Mouse (Mus musculus) frontal cortex, postnatal 36 days (tissue): ENCODE measurements at regions not wholly inside any gene's neighbourhood (a gene's known extent, or its start where the extent isn't known, plus 50 kb on each side); places are given as distances from the start of the nearest gene placed in this dataset.

ENCODE experiments used
- DNase-seq, 2 experiments: peaks; one replicate each; pipeline ENCODE4 v3.0.0; 2022; ENCODE audit warnings: low spot score in 2 of 2

DNA sequence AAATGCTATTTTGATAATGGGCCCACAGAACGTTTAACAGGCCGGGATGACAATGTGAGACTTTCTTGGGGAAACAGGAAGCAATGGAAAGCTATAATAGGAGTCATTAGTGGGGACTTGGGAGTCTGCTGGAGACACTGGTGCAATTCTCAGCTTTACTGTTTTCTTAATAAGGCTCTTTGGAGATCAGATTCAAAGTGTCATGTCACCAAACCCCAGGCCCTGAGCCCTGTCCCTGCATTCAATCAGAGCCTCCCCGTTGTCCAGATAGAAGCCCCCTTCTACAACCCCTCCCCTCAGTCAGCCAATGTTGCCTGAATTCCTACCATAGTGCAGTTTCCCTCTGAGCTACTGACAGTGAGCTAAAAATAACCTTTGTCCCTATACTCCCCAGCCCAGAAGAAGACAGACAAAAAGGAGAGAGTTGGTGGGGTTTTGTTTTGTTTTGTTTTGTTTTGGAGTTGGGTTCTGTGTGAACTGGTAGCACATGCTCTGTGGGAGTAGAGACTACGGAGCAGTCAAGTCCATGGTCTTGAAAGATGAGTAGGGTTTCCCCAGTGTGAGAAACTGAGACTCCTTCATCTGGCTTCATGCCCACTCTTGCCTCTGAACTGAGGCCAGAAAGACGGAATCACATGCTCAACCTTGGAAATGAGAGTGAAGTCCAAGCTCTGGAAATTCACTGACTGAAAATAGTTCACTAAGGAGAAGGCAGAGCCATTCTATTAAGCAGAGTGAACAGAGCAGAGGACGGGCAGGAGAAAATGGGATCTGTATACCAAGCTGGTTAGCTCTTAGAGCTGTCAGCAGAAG lies 267.3 kb downstream of the Gm826 start:
- peak; percentile 21 to 58 for DNase-seq

GRCm38 (mm10) chr2:160062148-160062937 lies 271.6 kb downstream of the Gm826 start:
- no peak for DNase-seq

DNA sequence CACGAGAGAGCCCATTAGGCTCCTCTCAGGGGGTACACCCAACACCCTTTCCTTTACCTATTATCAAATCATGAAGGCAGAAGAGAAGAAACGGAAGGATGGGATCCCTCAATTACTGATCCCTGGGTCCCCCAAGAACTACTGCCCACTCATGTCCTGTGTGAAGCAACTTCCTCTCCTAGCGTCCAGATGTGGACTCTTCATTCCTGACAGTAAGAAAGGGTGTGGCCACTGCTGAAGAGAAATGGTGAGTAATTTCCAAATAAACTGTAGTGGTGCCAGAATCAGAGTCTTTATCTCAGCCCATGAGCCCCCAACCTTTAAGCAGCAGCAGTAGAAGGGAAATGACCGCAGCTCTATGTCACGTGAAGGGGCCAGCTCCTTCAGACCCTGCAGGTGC lies 273.9 kb downstream of the Gm826 start:
- no peak for DNase-seq

DNA sequence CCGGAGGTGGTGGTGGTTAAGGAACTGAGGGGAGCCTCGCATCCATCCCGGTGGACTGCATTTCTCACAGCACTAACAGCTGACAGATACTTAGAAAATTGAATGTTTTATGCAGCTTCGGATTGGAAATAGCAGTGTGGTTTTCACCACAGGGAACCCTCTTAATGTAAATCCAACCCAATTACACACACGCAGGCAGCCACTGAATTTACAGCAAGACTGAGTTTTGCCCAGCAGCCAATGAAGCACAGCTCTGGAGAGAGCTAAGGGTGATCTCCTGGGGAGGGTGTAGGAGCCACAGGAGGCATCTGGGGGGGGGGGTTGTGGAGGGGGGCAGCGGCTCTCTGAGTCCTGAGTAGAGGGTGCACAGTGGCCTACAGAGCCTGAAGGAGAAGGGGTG lies 276.8 kb downstream of the Gm826 start:
- no peak for DNase-seq

DNA sequence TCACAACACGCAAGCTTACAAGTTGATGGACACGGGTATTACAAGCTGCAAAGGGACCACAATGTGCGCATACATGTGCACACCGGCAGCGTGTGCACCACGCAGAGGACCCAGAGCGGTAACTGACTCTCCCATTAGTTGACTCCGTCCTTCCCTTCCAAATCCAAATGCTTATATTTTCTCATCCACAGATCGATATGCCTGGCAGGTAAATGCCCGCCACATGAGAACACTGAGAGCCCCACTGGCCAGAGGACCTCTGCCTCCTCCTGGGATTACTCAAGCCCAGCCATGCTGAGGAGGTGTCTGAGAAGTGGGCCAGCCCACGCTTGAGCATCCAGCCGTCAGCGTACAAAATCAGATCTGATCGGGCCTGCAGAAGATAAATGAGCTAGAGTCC lies 279.6 kb downstream of the Gm826 start:
- no peak for DNase-seq

GRCm38 (mm10) chr2:160048286-160048685 lies 285.7 kb downstream of the Gm826 start:
- no peak for DNase-seq

GRCm38 (mm10) chr2:160046881-160047543 lies 286.9 kb downstream of the Gm826 start:
- no peak for DNase-seq

GRCm38 (mm10) chr2:160044591-160044990 lies 289.4 kb downstream of the Gm826 start:
- DNase-seq: no peak

- no peak for DNase-seq
These were observed 289.8 kb downstream of the Gm826 start for GRCm38 (mm10) chr2:160044184-160044583.

- DNase-seq: no peak
These were observed 304.5 kb downstream of the Gm826 start for GRCm38 (mm10) chr2:160029432-160029831.

DNA sequence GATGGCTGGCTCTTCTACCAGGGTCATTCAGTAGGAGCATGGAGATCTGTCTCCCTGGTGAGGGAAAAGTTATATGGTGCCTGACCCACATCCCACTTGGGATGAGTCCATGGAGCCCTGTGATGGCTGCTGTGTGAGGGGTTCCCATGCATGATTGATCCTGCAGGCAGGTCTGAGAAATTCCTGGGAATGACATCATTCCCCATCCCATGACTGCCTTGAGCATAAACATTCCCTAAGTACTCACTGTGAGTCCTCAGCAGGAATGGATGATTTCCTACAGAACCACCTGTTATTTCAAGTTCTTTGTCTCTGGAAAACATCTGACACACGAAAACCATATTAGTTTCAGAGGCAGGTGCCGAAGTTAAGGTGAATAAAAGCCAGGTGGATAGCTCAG lies 305.5 kb downstream of the Gm826 start:
- DNase-seq: no peak

- no peak for DNase-seq
These were observed 308.1 kb downstream of the Gm826 start for GRCm38 (mm10) chr2:160025911-160026310.

- DNase-seq: no peak
These were observed 312.4 kb downstream of the Gm826 start for GRCm38 (mm10) chr2:160021541-160021940.

- DNase-seq: no peak
These were observed 313.1 kb downstream of the Gm826 start for GRCm38 (mm10) chr2:160020876-160021275.

DNA sequence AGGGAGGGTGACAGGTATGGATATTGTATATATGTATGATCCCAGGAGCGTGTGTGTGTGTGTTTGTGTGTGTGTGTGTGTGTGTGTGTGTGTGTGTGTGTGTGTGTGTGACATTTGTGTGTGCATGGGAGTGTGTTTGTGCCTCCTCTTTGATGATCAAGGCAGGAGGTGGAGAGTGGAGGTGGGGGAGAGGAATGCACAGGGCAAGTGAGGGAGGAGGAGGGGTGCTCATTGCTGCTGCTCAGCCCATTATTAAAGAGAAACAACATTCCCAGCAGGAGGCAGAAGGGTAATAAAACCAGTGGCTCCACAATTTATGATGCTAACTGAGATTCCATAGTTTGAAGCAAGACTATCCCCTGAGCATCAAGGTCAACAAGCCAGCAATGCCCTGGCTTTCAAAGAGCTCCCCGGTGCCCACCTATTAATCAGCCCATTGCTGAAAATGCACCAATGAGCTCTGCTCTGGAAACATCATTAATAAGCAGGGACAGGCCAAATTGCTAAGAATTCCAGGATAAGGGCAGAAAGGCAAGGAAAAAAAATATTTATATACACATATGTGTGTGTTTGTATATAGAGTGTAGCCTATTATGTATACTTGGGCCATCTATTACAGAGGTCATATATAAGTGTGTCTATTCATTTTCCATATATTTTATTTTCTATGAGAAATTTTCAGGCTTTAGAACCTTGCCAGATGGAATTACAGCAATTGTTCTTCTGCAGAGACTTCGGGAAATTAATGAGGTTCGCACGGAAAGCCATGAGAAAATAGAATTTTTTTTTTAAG lies 316.7 kb downstream of the Gm826 start:
- DNase-seq: no peak

DNA sequence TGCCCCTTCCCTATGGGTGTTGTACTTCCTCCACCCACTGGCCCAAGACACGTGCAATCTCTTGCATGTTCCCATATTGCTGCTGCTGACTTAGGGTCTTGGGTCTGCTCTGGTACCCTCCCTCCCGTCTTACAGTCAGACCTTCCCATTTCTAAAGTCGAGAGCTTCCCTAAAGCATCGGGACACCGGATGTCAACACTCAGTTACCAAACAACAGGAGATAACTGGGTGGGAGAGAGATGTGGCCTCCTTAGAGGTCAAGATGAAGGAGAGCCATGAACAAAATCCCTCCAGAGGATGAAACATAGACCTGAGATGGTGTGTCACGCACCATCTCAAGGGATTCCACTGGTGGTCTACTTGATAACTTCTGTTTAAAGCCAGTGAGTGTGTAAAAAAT lies 322.5 kb downstream of the Gm826 start:
- DNase-seq: no peak

DNA sequence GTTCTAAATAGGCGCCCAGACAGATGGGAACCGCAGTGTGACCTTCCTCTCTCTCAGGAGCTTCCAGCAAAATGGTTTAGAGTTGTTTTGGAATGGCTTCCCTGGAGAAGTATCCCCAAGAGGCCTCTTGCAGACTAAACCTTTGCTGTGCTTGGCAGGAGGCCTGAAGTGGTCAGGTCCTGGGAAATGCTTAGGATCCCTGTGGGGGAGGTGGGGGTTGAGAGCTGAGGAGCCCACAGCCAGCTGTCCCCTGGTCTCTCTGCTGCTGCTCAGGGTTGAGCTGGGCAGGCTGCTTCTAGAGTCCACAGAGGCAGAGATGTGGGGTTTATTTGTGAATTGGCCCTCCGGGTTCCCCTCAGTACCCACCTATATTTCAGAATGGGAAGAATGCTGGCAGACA lies 331.3 kb downstream of the Gm826 start:
- no peak for DNase-seq

DNA sequence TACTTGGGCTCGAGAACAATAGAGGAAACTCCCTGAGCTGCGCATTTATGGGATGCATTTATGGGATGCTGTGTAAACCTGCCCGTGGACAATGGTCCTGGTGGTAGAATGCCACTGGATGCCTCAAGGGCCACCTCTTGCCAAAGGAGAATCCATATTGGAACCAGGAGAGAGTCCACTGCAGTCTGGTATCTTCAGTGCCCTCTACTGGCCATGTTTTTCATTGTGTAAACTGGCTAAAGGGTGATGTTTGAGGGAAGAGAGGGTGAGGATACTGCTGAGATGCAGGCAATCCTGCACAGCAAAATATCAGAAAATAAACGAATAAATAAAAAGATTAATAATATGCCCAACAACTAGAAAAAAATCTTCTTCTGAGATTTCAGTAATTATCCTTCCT lies 333.5 kb downstream of the Gm826 start:
- peak in 1 of 2 experiments; percentile 14 for DNase-seq

DNA sequence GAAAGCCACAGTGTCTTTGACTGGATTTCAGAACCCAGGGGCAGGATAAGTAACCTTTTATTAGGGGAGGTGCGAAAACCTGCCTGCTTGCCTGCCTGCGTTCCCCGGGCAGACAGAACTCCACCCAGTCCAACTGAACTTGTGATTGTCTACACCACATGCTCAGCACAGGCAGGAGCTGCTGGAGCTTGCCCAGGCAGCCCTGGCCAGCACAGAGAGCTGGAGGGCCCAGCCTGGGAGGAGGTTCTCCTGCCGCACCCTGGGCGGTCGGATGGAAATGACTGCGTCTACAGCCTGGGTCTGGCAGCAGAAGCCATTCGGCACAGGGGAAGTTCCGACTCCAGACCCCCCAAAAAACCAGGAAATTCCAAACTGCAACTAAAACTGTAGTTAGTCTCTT lies 336.6 kb downstream of the Gm826 start:
- no peak for DNase-seq

- no peak for DNase-seq
These were observed 339.5 kb downstream of the Gm826 start for GRCm38 (mm10) chr2:159994490-159994889.

- no peak for DNase-seq
These were observed 347.2 kb downstream of the Gm826 start for GRCm38 (mm10) chr2:159986719-159987118.

DNA sequence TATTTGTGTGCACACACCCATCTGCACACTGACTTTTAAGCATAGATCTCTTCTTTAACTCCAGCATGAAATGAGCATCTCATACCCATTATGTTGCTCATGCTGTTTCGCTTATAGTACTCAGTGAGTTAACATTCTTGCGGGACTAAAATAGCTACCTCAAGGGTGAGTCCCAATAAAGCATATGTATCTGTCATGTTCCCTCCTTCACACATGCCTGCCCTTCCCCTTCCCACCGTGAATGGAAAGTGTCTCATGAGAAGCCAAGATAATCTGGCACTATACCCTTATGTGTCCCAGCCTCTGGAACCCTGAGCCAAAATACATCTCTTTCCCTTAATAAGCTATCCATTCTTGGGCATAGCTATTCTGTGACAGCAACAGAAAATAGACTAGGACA lies 352.3 kb downstream of the Gm826 start:
- no peak for DNase-seq
